Mouse (Mus musculus): Measurements from ENCODE around the gene Ppil4.

Gene Ppil4

DNA sequence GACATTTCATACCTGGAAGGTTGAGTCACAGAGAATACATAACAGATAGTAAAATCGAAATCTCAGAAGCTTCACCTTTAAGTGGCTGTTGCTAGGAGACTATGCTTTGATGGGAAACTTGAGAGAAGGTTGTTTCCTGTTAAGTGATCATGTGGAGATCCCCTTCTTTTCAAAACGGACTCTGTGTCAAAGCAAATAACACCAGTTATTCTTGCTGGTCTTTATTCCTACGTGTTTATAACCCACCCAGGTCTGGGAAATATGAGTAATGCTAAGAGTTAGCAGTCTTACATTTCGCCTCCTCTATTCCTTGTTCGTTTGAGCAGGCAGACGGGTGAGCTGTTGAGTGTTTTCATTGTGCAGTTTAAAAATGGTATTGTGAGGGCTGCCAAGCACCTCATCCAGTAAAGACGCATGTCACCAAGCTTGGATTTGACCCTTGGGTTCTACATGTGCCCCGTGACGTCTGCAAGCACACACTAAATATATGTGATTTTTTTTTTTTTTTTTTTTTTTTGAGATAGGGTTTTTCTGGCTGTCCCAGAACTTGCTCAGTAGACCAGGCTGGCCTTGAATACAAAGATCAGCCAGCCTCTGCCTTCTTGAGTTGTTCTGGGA is 32.1 kb downstream of the Ppil4 start:
- DNase-seq (ENCODE audit: low spot score): no peak

GRCm38 (mm10) chr10:7825281-7825665 is 32.6 kb downstream of the Ppil4 start:
- no peak for DNase-seq (ENCODE audit: low spot score)

DNA sequence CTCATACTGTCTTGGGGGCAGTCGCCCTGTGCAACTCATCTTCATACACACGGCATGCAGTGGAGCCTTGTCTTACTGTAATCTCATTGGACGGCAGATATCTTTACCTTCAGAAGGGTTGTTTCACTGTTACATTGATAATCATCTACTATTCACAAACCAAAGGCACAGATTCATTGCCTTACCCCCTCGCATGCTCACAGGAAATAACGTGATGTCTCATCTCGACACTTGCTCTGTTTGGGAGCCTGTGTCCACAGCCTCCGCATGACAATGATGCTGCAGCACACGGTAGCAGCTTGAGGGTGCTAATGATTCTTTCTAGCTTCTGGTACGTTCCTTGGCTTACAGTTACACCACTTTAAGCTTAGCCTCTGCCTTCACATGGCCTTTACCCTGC is 33.4 kb downstream of the Ppil4 start:
- no peak for DNase-seq (ENCODE audit: low spot score)

DNA sequence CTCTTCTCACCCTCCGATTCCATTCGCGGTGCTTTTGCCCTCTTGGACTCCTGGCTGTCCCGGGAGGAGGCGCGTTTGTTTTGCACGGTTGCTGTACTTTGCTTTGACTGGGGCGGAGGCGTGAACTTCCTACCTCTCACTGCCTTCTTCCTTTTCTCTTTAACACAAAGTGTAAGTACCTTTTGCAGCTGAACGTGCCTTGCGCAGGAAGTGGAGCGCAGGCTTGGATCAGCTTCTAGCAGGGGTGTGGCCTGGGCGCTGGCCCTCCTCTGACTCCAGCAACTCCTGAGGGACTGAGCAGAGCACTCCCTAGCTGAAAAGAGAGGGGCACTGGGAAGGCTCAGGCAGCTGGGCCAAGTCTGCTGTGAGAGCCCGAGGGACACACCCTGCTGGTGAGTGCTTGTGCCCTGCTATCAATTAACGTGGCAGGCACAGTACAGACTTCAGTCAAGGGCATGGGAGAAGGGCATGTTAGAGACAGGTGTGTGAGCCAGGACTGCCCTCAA is 39.5 kb downstream of the Ppil4 start, which contains the start of gene Zc3h12d:
Gene Zc3h12d, plus strand, starts transcription at position 300 of the 506 bp plus-strand sequence.
- no peak for DNase-seq (ENCODE audit: low spot score)

GRCm38 (mm10) chr10:7833377-7834165 is 40.9 kb downstream of the Ppil4 start:
- no peak for DNase-seq (ENCODE audit: low spot score)

- DNase-seq (ENCODE audit: low spot score): no peak
Measured at GRCm38 (mm10) chr10:7834671-7835225, 42.1 kb downstream of the Ppil4 start.

DNA sequence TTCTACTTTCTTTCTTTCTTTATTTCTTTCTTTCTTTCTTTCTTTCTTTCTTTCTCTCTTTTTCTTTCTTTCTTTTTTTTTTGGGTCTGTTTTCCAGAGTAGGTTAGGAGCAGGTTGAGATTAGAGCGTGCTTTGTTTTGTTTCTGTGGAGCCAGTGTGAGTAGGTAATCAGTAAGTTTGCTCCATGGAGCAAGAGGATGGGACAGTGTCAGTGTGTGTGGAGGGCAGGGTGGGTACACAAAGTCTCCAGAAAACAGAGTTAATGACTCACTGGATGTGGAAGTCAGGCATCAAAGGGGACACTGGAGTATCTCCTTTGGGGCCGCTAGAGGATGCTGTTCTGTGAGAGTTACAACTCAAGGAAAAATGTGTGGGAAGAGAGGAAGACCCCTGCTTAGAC is 44.2 kb downstream of the Ppil4 start:
- no peak for DNase-seq (ENCODE audit: low spot score)

- DNase-seq (ENCODE audit: low spot score): no peak
Measured at GRCm38 (mm10) chr10:7837446-7837845, 44.8 kb downstream of the Ppil4 start.

- no peak for DNase-seq (ENCODE audit: low spot score)
Measured at GRCm38 (mm10) chr10:7838036-7838435, 45.3 kb downstream of the Ppil4 start.

- no peak for DNase-seq (ENCODE audit: low spot score)
Measured at GRCm38 (mm10) chr10:7838874-7839421, 46.3 kb downstream of the Ppil4 start.

- DNase-seq (ENCODE audit: low spot score): no peak
Measured at GRCm38 (mm10) chr10:7839551-7840352, 47.1 kb downstream of the Ppil4 start.

DNA sequence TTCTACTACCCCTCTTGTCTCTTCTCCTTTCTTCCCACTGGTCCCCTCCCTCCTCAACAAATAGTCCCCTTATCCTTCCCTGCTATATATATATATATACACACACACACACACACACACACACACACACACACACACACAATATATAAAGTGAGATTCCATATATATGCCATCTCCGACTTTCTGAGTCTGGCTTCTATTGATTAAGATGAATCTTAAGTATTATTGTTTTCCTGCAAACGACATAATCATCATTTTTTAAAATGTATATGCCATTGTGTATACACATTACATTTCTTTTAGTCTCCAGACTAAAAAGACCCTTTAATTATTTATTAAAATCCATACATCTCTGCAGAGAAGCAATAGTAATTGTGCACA is 47.7 kb downstream of the Ppil4 start:
- DNase-seq (ENCODE audit: low spot score): no peak

- DNase-seq (ENCODE audit: low spot score): no peak
Measured at GRCm38 (mm10) chr10:7840785-7841184, 48.1 kb downstream of the Ppil4 start.

- DNase-seq (ENCODE audit: low spot score): peak; percentile 57
Measured at GRCm38 (mm10) chr10:7841571-7842080, 48.9 kb downstream of the Ppil4 start.

GRCm38 (mm10) chr10:7843181-7843580 is 50.5 kb downstream of the Ppil4 start:
- DNase-seq (ENCODE audit: low spot score): no peak

- no peak for DNase-seq (ENCODE audit: low spot score)
Measured at GRCm38 (mm10) chr10:7844161-7844560, 51.5 kb downstream of the Ppil4 start.

DNA sequence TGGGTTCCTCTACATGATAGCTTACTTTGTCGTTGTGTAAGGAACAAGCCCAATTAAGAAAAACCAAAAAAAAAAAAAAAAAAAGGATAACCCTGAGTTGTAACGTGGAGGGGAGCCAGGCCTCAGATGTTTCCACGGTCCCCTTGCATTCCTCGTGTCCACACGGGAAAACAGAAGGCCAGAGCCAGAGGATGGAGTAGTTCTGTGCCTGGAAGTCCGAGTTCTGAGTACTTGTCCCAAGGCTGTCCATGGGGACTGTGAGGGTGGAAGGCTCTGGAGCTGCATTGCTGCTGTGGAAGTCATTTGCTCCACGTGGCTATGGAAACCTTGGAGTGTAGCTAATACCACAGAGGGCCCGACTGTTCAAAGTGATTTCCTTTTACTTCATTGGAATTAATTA is 52.4 kb downstream of the Ppil4 start:
- DNase-seq (ENCODE audit: low spot score): no peak

- DNase-seq (ENCODE audit: low spot score): no peak
Measured at GRCm38 (mm10) chr10:7845991-7846390, 53.3 kb downstream of the Ppil4 start.

GRCm38 (mm10) chr10:7847166-7847605 is 54.5 kb downstream of the Ppil4 start:
- no peak for DNase-seq (ENCODE audit: low spot score)

DNA sequence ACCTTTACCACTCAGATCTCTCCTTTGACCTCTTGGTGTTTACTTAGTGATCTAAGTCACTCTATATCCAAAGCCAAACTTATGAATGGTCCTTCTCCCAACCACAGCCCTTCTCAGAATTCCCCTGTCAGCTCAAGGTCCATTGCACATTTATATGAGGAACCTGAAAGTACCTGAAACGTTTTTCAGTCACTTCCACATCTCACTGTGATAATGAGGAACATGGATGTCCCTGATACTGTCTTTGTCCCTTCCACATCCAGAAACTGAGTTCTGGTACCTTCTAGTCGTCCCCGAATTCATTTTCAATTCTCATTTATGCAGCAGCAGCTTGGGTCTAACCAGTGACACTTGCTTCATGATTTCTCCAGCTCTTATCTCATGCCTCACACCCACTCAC is 59.2 kb downstream of the Ppil4 start:
- no peak for DNase-seq (ENCODE audit: low spot score)

DNA sequence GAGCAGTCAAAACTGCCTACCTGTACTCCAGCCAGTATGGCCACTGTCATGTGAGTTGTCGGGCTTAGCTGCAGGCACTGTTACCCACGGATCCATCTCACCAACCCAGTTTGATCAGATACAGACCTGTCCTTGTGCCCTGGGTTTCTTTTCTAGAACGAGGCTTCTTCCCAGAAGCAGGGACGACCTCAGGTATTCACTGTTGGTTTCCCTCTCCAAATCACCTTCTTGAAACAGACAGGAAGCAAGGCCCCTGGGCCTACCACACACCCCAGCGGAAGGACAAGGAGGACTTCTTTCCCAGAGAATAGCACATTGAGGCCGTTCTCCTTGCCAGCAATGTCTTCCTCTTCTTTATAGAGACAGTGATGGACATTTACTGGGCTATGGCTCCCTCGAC is 67.8 kb downstream of the Ppil4 start:
- no peak for DNase-seq (ENCODE audit: low spot score)
